Mouse (Mus musculus) kidney, embryonic 14.5 days (tissue): Measurements from ENCODE around the gene Macf1. TPM values are rescaled to one million over a fixed set of nuclear protein-coding genes. Genes with fewer than 3 reads are reported as not detected.

Experiments used
- ATAC-seq: fragments of 200-750 bp; cut with Nextera tagmentation; 2 replicates; pipeline ENCODE4 v1.8.0; 2017; ENCODE audit warnings: moderate number of reproducible peaks, mild to moderate bottlenecking, moderate TSS enrichment, moderate library complexity; ENCODE audit not compliant: low FRiP score, low TSS enrichment
- H3K27ac ChIP-seq: fragments of 300-500 bp; sonication (generic); 2 replicates; pipeline ENCODE4 v1.5.1; 2014; ENCODE audit warnings: low read depth, mild to moderate bottlenecking, low read length, moderate library complexity, mixed read lengths
- H3K27me3 ChIP-seq: fragments of 300-500 bp; sonication (generic); 2 replicates; pipeline ENCODE4 v1.6.1; 2014; ENCODE audit warnings: mild to moderate bottlenecking, low read length; ENCODE audit not compliant: control insufficient read depth, insufficient read depth
- H3K36me3 ChIP-seq: fragments of 300-500 bp; sonication (generic); 2 replicates; pipeline ENCODE4 v1.6.1; 2014; ENCODE audit warnings: low read length, mixed read lengths; ENCODE audit not compliant: control insufficient read depth, insufficient read depth
- H3K4me1 ChIP-seq: fragments of 300-500 bp; sonication (generic); 2 replicates; pipeline ENCODE4 v1.6.1; 2014; ENCODE audit warnings: low read length, mixed read lengths; ENCODE audit not compliant: control insufficient read depth, insufficient read depth
- H3K4me2 ChIP-seq: fragments of 300-500 bp; sonication (generic); replicated peaks from 2 replicates; pipeline ENCODE4 v1.6.1; 2014; ENCODE audit warnings: low read depth, mild to moderate bottlenecking, low read length
- H3K4me3 ChIP-seq: fragments of 300-500 bp; sonication (generic); 2 replicates; pipeline ENCODE4 v1.5.1; 2014; ENCODE audit warnings: mild to moderate bottlenecking, low read length
- H3K9ac ChIP-seq: fragments of 300-500 bp; sonication (generic); 2 replicates; pipeline ENCODE4 v1.6.1; 2014; ENCODE audit warnings: low read depth, mild to moderate bottlenecking, low read length, moderate library complexity
- H3K9me3 ChIP-seq: fragments of 300-500 bp; sonication (generic); 2 replicates; pipeline ENCODE4 v1.6.1; 2016; ENCODE audit warnings: low read length; ENCODE audit not compliant: control insufficient read depth
- WGBS: fragments of 180-500 bp; shearing (Covaris S2); extraction: QIAGEN DNeasy Blood & Tissue Kit; methylation state at CpG from one replicate; pipeline ENCODE4 v1.1.7; 2014; 5-methylcytosine and 5-hydroxymethylcytosine counted together
- polyA plus RNA-seq: library from polyadenylated mRNA; unstranded; fragments of >200 nt; fragmentation: Nextera tagmentation; extraction: Ambion mirVana; gene quantifications from 2 replicates; pipeline ENCODE4 v1.2.1, GENCODE M21; 2014

The Macf1 gene
- polyA plus RNA-seq, 1 experiment from 2014 or later, result 89.2 TPM

- ATAC-seq, result no peak
- WGBS, result 28% methylated on average over 2 of the region's 2 CpGs
- Histone ChIP-seq H3K36me3 (peaks cover 4% of the 10 kb centered on the region), H3K4me1 (peaks cover 38% of the 10 kb centered on the region), H3K9me3 (no peaks in the 10 kb centered on the region), H3K27ac (peak overlapping the region; percentile 95; the same call in 1 of the 2 replicates), H3K27me3 (no peaks in the 10 kb centered on the region), H3K4me2 (peak overlapping the region; percentile 81; the same call in 1 of the 2 replicates), H3K9ac (no peak overlapping the region; the same call in 1 of the 2 replicates), H3K4me3 (peak overlapping the region; percentile 82; the same call in 1 of the 2 replicates)
These were observed 271.2 kb downstream of the Macf1 start for GRCm38 (mm10) chr4:123412981-123413380.

- Histone ChIP-seq H3K36me3 (peaks cover 9% of the 10 kb centered on the region), H3K27me3 (no peaks in the 10 kb centered on the region), H3K4me3 (peak overlapping the region; percentile 82), H3K9me3 (no peaks in the 10 kb centered on the region), H3K27ac (peak overlapping the region; percentile 95), H3K4me1 (peaks cover 42% of the 10 kb centered on the region), H3K9ac (peak overlapping the region; percentile 94), H3K4me2 (peak overlapping the region; percentile 81)
- peak; percentile 32 for ATAC-seq
- 2% methylated on average over 6 of the region's 6 CpGs for WGBS
These were observed 271.7 kb downstream of the Macf1 start for GRCm38 (mm10) chr4:123412528-123412878.

- H3K4me3 ChIP-seq, result peak overlapping the region; percentile 82
- H3K9me3 ChIP-seq, result no peaks in the 10 kb centered on the region
- H3K9ac ChIP-seq, result peak overlapping the region; percentile 94
- WGBS, result under 1% methylated on average over 66 of the region's 69 CpGs
- H3K27me3 ChIP-seq, result no peaks in the 10 kb centered on the region
- peaks cover 47% of the 10 kb centered on the region for H3K4me1 ChIP-seq
- peaks cover 10% of the 10 kb centered on the region for H3K36me3 ChIP-seq
- ATAC-seq, result peak; percentile 96
- peak overlapping the region; percentile 81 for H3K4me2 ChIP-seq
- H3K27ac ChIP-seq, result peak overlapping the region; percentile 95
These were observed 272.2 kb downstream of the Macf1 start for GRCm38 (mm10) chr4:123411732-123412527.

GRCm38 (mm10) chr4:123411006-123411731 is 273.0 kb downstream of the Macf1 start:
- H3K27ac ChIP-seq, result peak overlapping the region; percentile 95
- H3K4me3 ChIP-seq, result peak overlapping the region; percentile 82
- H3K36me3 ChIP-seq, result peaks cover 10% of the 10 kb centered on the region
- H3K9me3 ChIP-seq, result no peaks in the 10 kb centered on the region
- H3K4me1 ChIP-seq, result peaks cover 54% of the 10 kb centered on the region
- peak overlapping the region; percentile 81 for H3K4me2 ChIP-seq
- WGBS, result 3% methylated on average over 36 of the region's 36 CpGs
- no peak; the same call in 1 of the 2 replicates for ATAC-seq
- peak overlapping the region; percentile 94 for H3K9ac ChIP-seq
- H3K27me3 ChIP-seq, result no peaks in the 10 kb centered on the region

- no peaks in the 10 kb centered on the region for H3K9me3 ChIP-seq
- H3K4me1 ChIP-seq, result peaks cover 61% of the 10 kb centered on the region
- H3K27me3 ChIP-seq, result no peaks in the 10 kb centered on the region
- H3K27ac ChIP-seq, result no peak overlapping the region
- no peak for ATAC-seq
- WGBS, result 84% methylated on average over 1 of the region's 1 CpGs
- no peak overlapping the region for H3K4me2 ChIP-seq
- no peak overlapping the region for H3K4me3 ChIP-seq
- peaks cover 12% of the 10 kb centered on the region for H3K36me3 ChIP-seq
- no peak overlapping the region for H3K9ac ChIP-seq
These were observed 274.4 kb downstream of the Macf1 start for GRCm38 (mm10) chr4:123409752-123410151.

GRCm38 (mm10) chr4:123409034-123409692 is 275.0 kb downstream of the Macf1 start:
- H3K4me1 ChIP-seq, result peaks cover 63% of the 10 kb centered on the region
- H3K9me3 ChIP-seq, result no peaks in the 10 kb centered on the region
- peak overlapping the region; percentile 42 for H3K9ac ChIP-seq
- no peak overlapping the region for H3K4me3 ChIP-seq
- peaks cover 12% of the 10 kb centered on the region for H3K36me3 ChIP-seq
- no peak for ATAC-seq
- no peaks in the 10 kb centered on the region for H3K27me3 ChIP-seq
- no peak overlapping the region for H3K27ac ChIP-seq
- no peak overlapping the region; the same call in 1 of the 2 replicates for H3K4me2 ChIP-seq
- 91% methylated on average over 3 of the region's 3 CpGs for WGBS

- ATAC-seq, result no peak
- peaks cover 56% of the 10 kb centered on the region for H3K4me1 ChIP-seq
- 80% methylated on average over 6 of the region's 6 CpGs for WGBS
- H3K36me3 ChIP-seq, result peaks cover 12% of the 10 kb centered on the region
- H3K9me3 ChIP-seq, result no peaks in the 10 kb centered on the region
- H3K27me3 ChIP-seq, result no peaks in the 10 kb centered on the region
- no peak overlapping the region for H3K9ac ChIP-seq
- no peak overlapping the region for H3K27ac ChIP-seq
- peak overlapping the region; percentile 1; the same call in 1 of the 2 replicates for H3K4me3 ChIP-seq
- H3K4me2 ChIP-seq, result 0 out of 2 replicates have a peak overlapping the region, but pooled peaks have one; percentile 13
These were observed 276.4 kb downstream of the Macf1 start for GRCm38 (mm10) chr4:123407792-123408191.

- Histone ChIP-seq H3K27me3 (no peaks in the 10 kb centered on the region), H3K4me1 (peaks cover 36% of the 10 kb centered on the region), H3K9me3 (no peaks in the 10 kb centered on the region), H3K4me2 (no peak overlapping the region), H3K36me3 (peaks cover 31% of the 10 kb centered on the region), H3K27ac (no peak overlapping the region), H3K9ac (no peak overlapping the region), H3K4me3 (no peak overlapping the region)
- WGBS, result 55% methylated on average over 1 of the region's 1 CpGs
- ATAC-seq, result no peak
These were observed 280.1 kb downstream of the Macf1 start for GRCm38 (mm10) chr4:123404056-123404455.
